12 mouse cellular contexts compared by ENCODE assay signal in genomic region chr3:85858140-85859135, GRCm38 (mm10). TPM values are rescaled to one million over a fixed set of nuclear protein-coding genes. Genes with fewer than 3 reads are reported as not detected.
A peak's percentile ranks its signal among the peaks of the same experiment; 100 is the strongest.
DNase-seq lines count a peak whose midpoint lies in the region; ATAC-seq and TF ChIP-seq lines count a peak whose summit lies in the region.
"Had no signal": no experiment of that assay in that cellular context is flagged by ENCODE, and none has a peak within 500 bp of the region (broad histone marks: within the 10 kb centered on the region; RNA-seq: fewer than 3 reads in every experiment).

No protein-coding gene starts in this region.

- no peak for TF ChIP-seq CTCF in kidney, adult 2 months (conservative IDR thresholded peaks at IDR 0.05; ENCODE audit: insufficient read depth, insufficient read length, low read depth, low read length)

- TF ChIP-seq POLR2A in kidney, adult 2 months (IDR thresholded peaks at IDR 0.05; ENCODE audit: low read depth, low read length), result no peak

- intact Hi-C loops in heart, postnatal 36 days (cut with DNase I), result loop anchor here (1.0 to 5.0 kb wide), 2 partner anchors 29 to 46 kb away; partner anchors contain the start of genes Glt28d2 and Gm37240

- ATAC-seq in kidney, embryonic 15.5 days (replicated peaks; ENCODE audit: low FRiP score), result no peak
- no peak for ATAC-seq in hindbrain, embryonic 16.5 days
- ATAC-seq: forebrain, postnatal 0 days had no signal

- no peaks in the 10 kb centered on the region for H3K27me3 ChIP-seq in kidney, adult 2 months (replicated peaks; ENCODE audit: control insufficient read depth, insufficient read depth, low read length)
- H3K27me3 ChIP-seq in kidney, embryonic 15.5 days, result no peaks in the 10 kb centered on the region
- H3K27me3 ChIP-seq in hindbrain, embryonic 16.5 days (replicated peaks; ENCODE audit: control insufficient read depth, insufficient read depth, low read length), result no peaks in the 10 kb centered on the region

- H3K4me2 ChIP-seq in kidney, embryonic 15.5 days, result no peak overlapping the region
- H3K4me2 ChIP-seq in hindbrain, embryonic 16.5 days (ENCODE audit: low read length), result no peak overlapping the region

- peak; percentile 52 for DNase-seq in kidney, adult 2 months
- peak; percentile 49 to 60 for DNase-seq in gastrocnemius, adult 8-10 months (ENCODE audit: low spot score in 2 of 2)
- peak; percentile 45 to 64 for DNase-seq in heart, postnatal 36 days
- peak; percentile 28 to 34 for DNase-seq in lung, postnatal 4 days
- no peak for DNase-seq in ovary, postnatal 10 days (ENCODE audit: low spot score)
- no peak for DNase-seq in urinary bladder, postnatal 14 days (ENCODE audit: low spot score)
- DNase-seq: cerebellum, adult 18-20 months; forebrain, postnatal 0 days; thymus, postnatal 14 days had no signal

- H3K9ac ChIP-seq in kidney, embryonic 15.5 days, result no peak overlapping the region
- H3K9ac ChIP-seq in hindbrain, embryonic 16.5 days (ENCODE audit: low read depth, low read length), result no peak overlapping the region
- H3K9ac ChIP-seq: forebrain, postnatal 0 days had no signal

- whole genome bisulfite sequencing in kidney, adult 2 months, result 50% methylated on average over 11 of the region's 11 CpGs
- 62% methylated on average over 11 of the region's 11 CpGs for WGBS in kidney, embryonic 15.5 days
- WGBS in hindbrain, embryonic 16.5 days, result 79% methylated on average over 11 of the region's 11 CpGs

- H3K4me1 ChIP-seq in kidney, adult 2 months (ENCODE audit: control insufficient read depth, insufficient read depth, low read length), result peaks cover 4% of the 10 kb centered on the region; the same call in 1 of the 2 replicates
- no peaks in the 10 kb centered on the region; the same call in 1 of the 2 replicates for H3K4me1 ChIP-seq in kidney, embryonic 15.5 days
- H3K4me1 ChIP-seq in hindbrain, embryonic 16.5 days (ENCODE audit: control insufficient read depth, insufficient read depth, low read depth, low read length), result no peaks in the 10 kb centered on the region

- no peaks in the 10 kb centered on the region for H3K9me3 ChIP-seq in kidney, embryonic 15.5 days (replicated peaks)
- no peaks in the 10 kb centered on the region for H3K9me3 ChIP-seq in hindbrain, embryonic 16.5 days (ENCODE audit: control insufficient read depth, low read length)

- no peak overlapping the region for H3K4me3 ChIP-seq in kidney, adult 2 months (ENCODE audit: insufficient read depth, low read depth, low read length)
- H3K4me3 ChIP-seq in kidney, embryonic 15.5 days (replicated peaks), result no peak overlapping the region
- no peak overlapping the region for H3K4me3 ChIP-seq in hindbrain, embryonic 16.5 days (ENCODE audit: low read length)

- no peaks in the 10 kb centered on the region for H3K36me3 ChIP-seq in kidney, adult 2 months (ENCODE audit: control insufficient read depth, insufficient read depth, low read length)
- H3K36me3 ChIP-seq in kidney, embryonic 15.5 days, result no peaks in the 10 kb centered on the region
- no peaks in the 10 kb centered on the region for H3K36me3 ChIP-seq in hindbrain, embryonic 16.5 days (ENCODE audit: control insufficient read depth, insufficient read depth, low read length)

- H3K27ac ChIP-seq in kidney, adult 2 months (ENCODE audit: insufficient read depth, low read depth, low read length), result no peak overlapping the region
- no peak overlapping the region for H3K27ac ChIP-seq in kidney, embryonic 15.5 days
- H3K27ac ChIP-seq in hindbrain, embryonic 16.5 days (ENCODE audit: low read depth, low read length), result no peak overlapping the region
- H3K27ac ChIP-seq: macrophage had no signal

RNA-seq across cellular contexts. Expression of gene Glt28d2, which starts 28.9 kb away (rescaled TPM):
- 1.7 and 2.1 TPM in 2 replicates for polyA plus RNA-seq in kidney, adult 2 months (2012; rRNA removed)
- 2.2 and 2.9 TPM in 2 replicates for polyA plus RNA-seq in kidney, embryonic 15.5 days (2015; fragmentation: Nextera tagmentation; extraction: Ambion mirVana)
- 1 to 10 TPM; 5.6 to 8.9 (median 5.8) TPM for total RNA-seq in gastrocnemius, adult 8-10 months (2022)
- 1 to 10 TPM; 4.1 to 4.7 TPM for total RNA-seq in heart, postnatal 36 days (2021)
- polyA plus RNA-seq in hindbrain, embryonic 16.5 days (2015; fragmentation: Nextera tagmentation; extraction: Ambion mirVana), result 0.15 and 0.42 TPM in 2 replicates
- polyA plus RNA-seq: macrophage had no signal

RNA-seq across cellular contexts. Expression of gene Gm37240, which starts 28.9 kb away (rescaled TPM):
- polyA plus RNA-seq in kidney, adult 2 months (2012; rRNA removed), result 5.5 and 10.9 TPM in 2 replicates
- polyA plus RNA-seq in kidney, embryonic 15.5 days (2015; fragmentation: Nextera tagmentation; extraction: Ambion mirVana), result 8.9 and 9.2 TPM in 2 replicates
- total RNA-seq in gastrocnemius, adult 8-10 months (2022), result 10 to 100 TPM; 29.7 to 37.8 (median 36.6) TPM
- 10 to 100 TPM; 35.9 to 45.6 TPM for total RNA-seq in heart, postnatal 36 days (2021)
- 0.93 and 1.5 TPM in 2 replicates for polyA plus RNA-seq in hindbrain, embryonic 16.5 days (2015; fragmentation: Nextera tagmentation; extraction: Ambion mirVana)
- polyA plus RNA-seq: macrophage had no signal

RNA-seq across cellular contexts. Expression of gene Fam160a1, which starts 41.3 kb away (rescaled TPM):
- polyA plus RNA-seq in kidney, adult 2 months (2012; rRNA removed), result 8.5 and 10.3 TPM in 2 replicates
- 5.0 and 5.1 TPM in 2 replicates for polyA plus RNA-seq in kidney, embryonic 15.5 days (2015; fragmentation: Nextera tagmentation; extraction: Ambion mirVana)
- 10 to 100 TPM; 52.1 to 58.4 (median 56.9) TPM for total RNA-seq in gastrocnemius, adult 8-10 months (2022)
- total RNA-seq in heart, postnatal 36 days (2021), result 10 to 100 TPM; 46.4 to 67.6 TPM
- 0.57 and 0.63 TPM in 2 replicates for polyA plus RNA-seq in hindbrain, embryonic 16.5 days (2015; fragmentation: Nextera tagmentation; extraction: Ambion mirVana)
- polyA plus RNA-seq: macrophage had no signal

Comparison
In these comparisons a context has a peak if more than half of its experiments do, and no peak if none do; other contexts are left out.
1. DNase-seq: peak in kidney, adult 2 months (single experiment), gastrocnemius, adult 8-10 months (2 of 2), heart, postnatal 36 days (2 of 2) and lung, postnatal 4 days (2 of 2); none in ovary, postnatal 10 days (single experiment) and urinary bladder, postnatal 14 days (single experiment).